Mouse (Mus musculus): ENCODE results near the gene Kctd17.

Gene Kctd17

GRCm38 (mm10) chr15:78447746-78448535 lies 19.6 kb downstream of the Kctd17 start:
- peak; percentile 81 for DNase-seq (ENCODE audit: low read depth, low spot score)

- DNase-seq (ENCODE audit: low read depth, low spot score) = no peak
Observed at GRCm38 (mm10) chr15:78449131-78449530, 20.8 kb downstream of the Kctd17 start.

DNA sequence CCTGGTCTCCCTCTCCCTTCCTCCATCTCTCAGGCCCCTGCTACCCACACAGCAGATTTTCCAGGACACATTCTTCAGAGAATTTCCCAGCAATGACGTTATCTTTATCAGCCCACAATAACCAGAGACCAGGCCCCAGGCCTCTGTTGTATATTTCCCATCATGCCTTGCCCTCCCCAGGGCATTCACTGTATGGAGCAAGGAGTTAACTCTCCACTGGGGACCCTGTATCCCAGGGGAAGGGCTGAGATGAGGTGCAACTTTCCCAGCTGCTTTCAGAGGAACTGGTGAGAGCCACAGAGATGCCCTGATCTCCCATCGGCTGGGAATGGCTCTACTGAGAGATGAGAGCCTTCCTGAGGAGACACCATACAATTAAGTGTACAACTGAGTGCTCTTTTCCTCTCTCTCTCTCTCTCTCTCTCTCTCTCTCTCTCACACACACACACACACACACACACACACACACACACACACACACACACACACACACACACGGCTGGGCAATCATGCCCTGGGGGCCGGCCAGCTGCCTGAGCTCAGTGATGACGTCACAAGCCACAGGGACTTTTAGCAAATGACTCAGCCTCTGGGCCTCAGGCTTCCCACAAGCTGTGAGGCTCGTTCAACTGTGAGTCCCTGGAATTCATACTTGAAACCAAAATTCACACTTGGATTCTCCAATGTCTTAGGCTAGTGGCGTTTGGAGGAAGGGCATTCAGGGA lies 21.5 kb downstream of the Kctd17 start:
- peak; percentile 79 for DNase-seq (ENCODE audit: low read depth, low spot score)

DNA sequence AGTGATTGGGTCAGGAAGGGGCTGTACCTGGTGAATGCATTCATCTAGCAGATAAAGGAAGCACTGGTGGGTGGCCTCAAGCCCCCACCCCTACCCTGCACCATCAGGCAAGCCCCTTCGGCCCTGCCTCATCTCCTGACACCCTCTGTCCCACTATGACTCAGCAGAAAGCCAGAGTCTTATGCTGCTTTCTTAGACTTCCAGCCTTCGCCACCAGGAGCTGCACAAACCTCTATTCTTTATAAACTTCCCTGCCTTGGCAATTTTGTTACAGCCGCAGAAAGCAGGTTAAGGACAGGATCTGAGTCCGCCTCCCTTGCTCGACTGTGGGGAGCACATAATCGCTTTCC lies 22.0 kb downstream of the Kctd17 start:
- no peak for DNase-seq (ENCODE audit: low read depth, low spot score)

DNA sequence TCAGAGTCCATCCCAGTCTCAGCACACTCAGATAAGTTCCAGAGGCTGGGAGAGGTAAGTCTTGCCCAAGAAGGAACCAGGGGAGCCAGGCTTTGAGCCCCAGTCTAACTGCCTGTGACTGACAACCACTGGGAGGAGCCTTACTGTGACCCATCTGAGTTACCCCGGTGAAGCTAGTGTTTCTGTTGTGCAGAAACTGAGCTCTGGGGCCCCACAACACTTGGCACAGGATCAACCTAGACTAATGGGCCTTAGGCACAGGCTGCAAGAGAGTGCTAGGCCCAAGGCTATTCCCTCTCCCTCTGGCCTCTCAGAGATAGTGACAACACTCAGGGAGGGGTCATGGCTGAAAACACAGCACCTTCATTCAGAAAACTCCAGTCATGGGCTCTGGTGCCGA lies 22.8 kb downstream of the Kctd17 start:
- DNase-seq (ENCODE audit: low read depth, low spot score) = no peak

DNA sequence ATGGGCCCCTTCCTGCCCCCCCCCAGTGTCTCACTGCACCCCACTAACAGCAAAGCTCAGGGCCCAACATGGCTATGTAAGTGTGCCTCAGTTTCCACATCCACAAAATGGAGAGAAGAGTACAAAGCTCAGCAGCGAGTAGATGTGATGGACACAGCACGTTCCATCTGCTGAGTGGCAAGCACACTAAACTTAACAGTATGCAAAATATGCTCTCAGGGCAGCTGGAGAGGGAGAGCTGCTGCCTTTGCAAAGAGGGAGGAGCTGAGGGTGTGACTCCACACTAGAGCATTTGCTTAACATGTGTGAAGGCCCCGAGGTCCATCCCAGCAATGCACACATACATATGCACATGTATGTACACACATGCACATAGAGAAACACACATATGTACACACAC lies 24.6 kb downstream of the Kctd17 start:
- DNase-seq (ENCODE audit: low read depth, low spot score) = no peak

DNA sequence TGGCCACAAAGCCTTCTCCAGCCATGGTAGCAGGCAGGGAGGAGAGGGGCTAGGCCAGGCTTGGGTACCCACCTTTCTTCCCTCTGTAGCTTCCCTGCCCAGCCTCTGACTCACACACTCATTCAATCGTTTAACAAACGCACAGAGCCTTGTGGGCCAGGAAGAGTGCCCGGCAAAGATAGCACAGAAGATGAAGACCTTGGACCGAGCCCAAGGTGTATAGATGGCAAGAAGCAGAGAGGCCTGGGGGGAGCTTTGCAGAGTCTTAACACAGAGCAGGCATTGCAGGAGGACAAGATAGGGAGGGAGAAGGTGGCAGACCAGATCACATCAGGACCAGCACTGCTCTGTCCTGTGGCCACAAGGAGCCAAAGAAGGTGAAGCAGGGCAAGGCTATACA lies 26.8 kb downstream of the Kctd17 start:
- DNase-seq (ENCODE audit: low read depth, low spot score) = no peak

- peak; percentile 77 for DNase-seq (ENCODE audit: low read depth, low spot score)
Observed at GRCm38 (mm10) chr15:78456051-78456450, 27.7 kb downstream of the Kctd17 start.

- no peak for DNase-seq (ENCODE audit: low read depth, low spot score)
Observed at GRCm38 (mm10) chr15:78457193-78457592, 28.8 kb downstream of the Kctd17 start.

DNA sequence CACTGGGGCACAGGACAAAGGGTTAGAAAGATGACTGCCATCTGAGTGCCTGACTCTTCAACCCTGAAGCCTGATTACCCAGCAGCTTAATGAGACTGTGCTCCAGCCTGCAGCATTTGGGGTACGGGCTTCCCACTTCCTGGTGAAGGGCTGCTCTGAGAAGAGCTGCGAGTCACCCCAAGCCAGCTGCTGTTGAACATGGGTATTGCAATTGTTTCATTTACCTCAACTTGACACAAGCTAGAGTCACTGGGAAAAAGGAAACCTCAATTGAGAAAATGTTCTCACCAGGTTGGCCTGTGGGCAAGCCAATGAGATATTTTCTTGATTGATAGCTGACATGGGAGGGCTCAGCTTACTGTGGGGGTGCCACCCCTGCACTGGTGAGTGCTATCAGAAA lies 34.6 kb downstream of the Kctd17 start:
- no peak for DNase-seq (ENCODE audit: low read depth, low spot score)

DNA sequence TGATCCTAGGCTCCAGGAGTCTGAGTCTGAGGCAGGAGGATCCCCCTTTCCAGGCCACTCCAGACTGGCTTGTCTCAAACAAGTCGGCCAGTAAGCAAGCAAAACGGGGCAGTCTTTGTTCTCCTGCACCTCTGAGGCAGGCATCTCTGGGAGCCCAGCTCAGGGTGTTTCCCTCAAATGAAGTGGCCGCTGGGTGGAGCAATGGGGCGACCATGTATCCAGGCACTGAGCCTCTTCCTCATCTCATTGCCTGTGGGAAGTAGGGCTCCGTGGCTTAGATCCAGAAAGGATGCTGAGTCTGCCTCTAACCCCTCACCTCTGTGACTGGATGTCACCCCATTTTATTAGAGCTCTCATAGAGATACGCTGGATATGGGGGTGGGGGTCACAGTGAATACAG lies 38.4 kb downstream of the Kctd17 start:
- no peak for DNase-seq (ENCODE audit: low read depth, low spot score)

DNA sequence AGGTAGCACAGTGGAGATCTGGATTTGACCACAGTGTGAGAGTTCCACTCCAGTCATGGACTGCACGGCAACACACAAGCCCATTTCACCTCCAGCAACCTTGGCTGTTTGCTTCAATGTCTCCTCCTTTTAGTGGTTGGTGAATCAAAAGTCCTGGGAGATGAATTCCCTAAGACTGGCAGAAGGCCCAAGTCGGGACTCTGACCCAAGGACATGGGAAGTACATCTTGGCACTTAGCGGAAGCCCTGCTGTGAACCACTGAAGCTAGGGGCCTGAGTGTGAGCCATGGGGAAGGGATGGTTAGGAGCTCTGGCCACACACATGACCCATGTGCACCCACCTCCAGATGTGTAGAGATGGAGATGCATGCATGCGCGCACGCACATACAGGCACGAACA lies 39.2 kb downstream of the Kctd17 start:
- no peak for DNase-seq (ENCODE audit: low read depth, low spot score)

DNA sequence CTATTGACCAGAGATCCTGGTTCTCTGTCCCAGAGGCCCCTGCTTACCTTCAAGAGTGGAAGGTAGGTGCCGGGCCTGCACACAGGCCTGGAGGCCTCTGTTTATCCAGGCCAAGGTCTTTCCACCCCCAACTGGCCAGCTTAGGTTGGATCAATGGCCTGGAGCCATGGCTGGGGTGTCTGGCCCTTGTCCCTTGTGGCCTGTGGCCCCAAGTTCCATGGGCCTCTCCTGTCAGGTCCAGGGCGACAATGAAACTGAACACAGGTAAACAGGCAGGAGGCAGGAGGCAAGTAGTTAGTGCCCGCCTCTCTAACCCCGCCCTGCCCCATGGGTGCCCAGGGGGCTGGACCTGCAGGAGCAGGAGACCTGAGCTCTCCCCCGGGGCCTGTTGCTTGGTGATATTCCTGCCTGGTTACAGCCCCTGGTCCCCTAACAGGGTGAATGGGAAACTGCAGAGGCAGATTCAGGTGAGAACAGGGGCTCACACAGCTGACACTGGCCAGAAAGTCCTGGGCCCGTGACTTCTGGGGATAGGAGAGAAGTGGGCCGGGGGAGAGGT lies 40.1 kb downstream of the Kctd17 start, which contains the start of gene Tmprss6:
Gene Tmprss6, minus strand, starts transcription at position 256 of the 559 bp plus-strand sequence.
- DNase-seq (ENCODE audit: low read depth, low spot score) = no peak

DNA sequence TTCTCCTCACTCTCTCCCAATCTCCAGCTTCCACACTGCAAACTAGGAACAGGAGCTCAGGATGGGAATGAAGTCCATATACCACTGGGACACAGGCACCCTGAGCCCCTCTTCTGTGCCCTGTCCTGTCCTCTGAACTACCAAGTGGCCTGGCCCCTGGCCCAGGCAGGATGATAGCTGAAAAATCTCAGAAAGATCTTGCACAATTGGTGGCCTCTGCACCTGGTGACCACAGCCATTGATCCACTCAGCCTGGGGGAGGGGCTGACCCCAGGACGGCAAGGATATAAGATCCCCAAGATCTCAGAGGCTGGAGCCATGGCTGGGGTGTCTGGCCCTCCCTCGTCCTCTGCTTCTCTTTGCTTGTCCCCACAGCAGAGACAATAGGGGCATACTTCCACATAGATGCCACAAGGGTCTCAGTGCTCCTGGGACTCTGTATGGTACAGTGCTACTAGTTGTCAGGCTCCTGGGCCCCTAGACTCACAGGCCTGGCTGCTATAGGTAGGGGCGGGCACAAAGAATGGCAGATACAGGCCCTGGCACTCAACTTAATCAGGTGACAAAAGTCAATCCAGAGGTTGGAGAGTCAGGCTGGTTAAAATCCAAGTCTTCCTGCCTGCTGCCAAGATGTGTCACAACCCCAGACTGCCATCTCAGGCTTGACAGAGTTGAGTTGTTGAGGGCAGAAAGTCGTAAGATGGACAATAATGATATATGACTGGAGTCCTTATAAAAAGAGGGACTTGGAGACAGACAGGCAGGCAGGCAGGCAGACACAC lies 42.3 kb downstream of the Kctd17 start:
- DNase-seq (ENCODE audit: low read depth, low spot score) = no peak

DNA sequence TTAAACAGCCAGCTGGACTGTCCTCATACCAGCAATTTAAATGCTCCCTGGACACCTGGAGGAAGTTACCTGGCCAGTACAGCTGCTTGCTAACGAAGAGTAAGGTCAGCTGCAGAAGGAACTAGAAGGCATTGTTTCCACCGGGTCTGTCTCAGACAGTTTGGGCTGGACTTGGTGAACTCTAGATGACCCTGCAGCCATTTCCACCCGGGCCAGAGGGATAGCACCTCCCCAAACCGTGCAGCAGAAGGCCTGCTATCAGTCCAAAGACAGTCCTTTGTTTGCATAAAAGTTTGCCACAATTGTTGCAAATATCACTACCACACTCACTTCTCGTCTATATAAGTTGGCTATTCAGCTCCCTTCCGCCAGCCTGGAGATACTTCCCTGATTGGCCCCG lies 43.5 kb downstream of the Kctd17 start:
- no peak for DNase-seq (ENCODE audit: low read depth, low spot score)

DNA sequence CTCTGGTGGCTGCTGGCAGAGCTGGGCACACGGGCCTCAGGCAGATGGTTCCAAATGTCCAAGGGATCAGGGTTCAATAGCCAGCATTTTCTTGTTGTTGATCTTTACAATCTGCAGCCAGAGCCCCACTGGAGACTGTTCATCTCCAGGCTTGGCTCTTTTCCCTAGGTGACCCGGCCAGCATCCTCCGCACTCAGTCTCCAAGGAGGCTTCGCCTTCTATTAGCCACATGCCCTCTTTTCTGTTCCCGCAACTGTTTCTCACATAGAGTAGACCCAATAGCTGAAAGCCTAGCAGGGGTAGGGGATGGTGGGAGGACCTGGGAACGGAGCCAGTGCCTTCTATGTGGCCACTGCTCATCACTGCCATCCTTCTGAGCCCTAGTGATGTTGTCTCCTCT lies 45.1 kb downstream of the Kctd17 start:
- DNase-seq (ENCODE audit: low read depth, low spot score) = no peak

DNA sequence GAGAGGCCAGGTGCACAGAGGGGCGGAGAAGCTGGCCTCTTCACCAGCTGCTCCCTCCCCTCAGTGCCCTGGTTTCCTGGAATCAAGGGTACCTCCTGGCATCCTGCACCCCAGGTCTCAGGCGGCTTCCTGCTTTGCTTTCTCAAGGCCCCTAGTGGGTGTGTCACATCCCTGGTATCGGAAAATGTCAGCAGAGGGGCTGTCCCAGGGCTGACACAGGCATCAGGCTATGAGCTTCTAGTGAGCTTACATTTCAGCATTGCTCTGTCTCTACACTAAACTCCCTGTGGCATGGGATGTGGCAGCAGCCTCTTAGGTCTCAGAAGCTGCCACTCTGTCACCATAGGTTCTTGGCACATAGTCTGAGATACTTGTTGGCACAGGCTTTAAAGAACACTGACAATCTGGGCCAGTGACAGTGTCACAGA lies 47.3 kb downstream of the Kctd17 start:
- DNase-seq (ENCODE audit: low read depth, low spot score) = no peak

- no peak for DNase-seq (ENCODE audit: low read depth, low spot score)
Observed at GRCm38 (mm10) chr15:78476878-78477277, 48.5 kb downstream of the Kctd17 start.

- no peak for DNase-seq (ENCODE audit: low read depth, low spot score)
Observed at GRCm38 (mm10) chr15:78478073-78478472, 49.7 kb downstream of the Kctd17 start.

GRCm38 (mm10) chr15:78479470-78479869 lies 51.1 kb downstream of the Kctd17 start:
- peak; percentile 28 for DNase-seq (ENCODE audit: low read depth, low spot score)

GRCm38 (mm10) chr15:78480111-78480510 lies 51.7 kb downstream of the Kctd17 start:
- DNase-seq (ENCODE audit: low read depth, low spot score) = no peak

DNA sequence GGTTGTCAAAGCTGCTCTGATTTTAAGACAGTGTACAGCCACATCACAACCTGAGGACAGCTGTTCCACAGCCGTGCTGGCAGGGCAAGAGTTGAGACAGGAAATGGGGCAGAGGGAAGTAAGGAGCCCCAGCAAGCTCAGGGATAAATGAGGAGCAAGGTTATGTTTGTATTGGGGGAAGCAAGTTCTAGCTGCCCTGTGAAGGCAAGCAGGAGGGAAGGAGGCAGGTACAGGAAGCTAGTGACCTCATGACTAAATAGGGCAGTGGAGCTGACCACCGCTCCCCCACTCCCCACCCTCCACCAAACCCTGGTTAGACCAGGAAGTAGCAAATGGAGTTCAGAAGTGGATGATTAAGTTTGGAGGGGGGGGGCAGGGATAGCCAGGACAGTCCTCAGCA lies 52.6 kb downstream of the Kctd17 start:
- DNase-seq (ENCODE audit: low read depth, low spot score) = no peak
